Mouse (Mus musculus) intestine, embryonic 14.5 days (tissue): Measurements from ENCODE around the gene Tmem106b. TPM values are rescaled to one million over a fixed set of nuclear protein-coding genes. Genes with fewer than 3 reads are reported as not detected.

ENCODE experiments used
- ATAC-seq: fragments of 200-750 bp; cut with Nextera tagmentation; replicated peaks from 2 replicates; pipeline ENCODE4 v1.8.0; 2017; ENCODE audit warnings: low read depth, moderate number of reproducible peaks, moderate TSS enrichment, moderate library complexity; ENCODE audit not compliant: low FRiP score, low TSS enrichment
- DNase-seq: peaks from one replicate; pipeline ENCODE4 v3.0.0-alpha.2; 2018; ENCODE audit warnings: low spot score
- H3K27ac ChIP-seq: fragments of 300-500 bp; sonication (generic); 2 replicates; pipeline ENCODE4 v1.5.1; 2014; ENCODE audit warnings: low read depth, mild to moderate bottlenecking, control low read depth
- H3K27me3 ChIP-seq: fragments of 300-500 bp; sonication (generic); replicated peaks from 2 replicates; pipeline ENCODE4 v1.6.1; 2014; ENCODE audit warnings: low read length, control low read depth; ENCODE audit not compliant: control insufficient read depth, insufficient read depth
- H3K36me3 ChIP-seq: fragments of 300-500 bp; sonication (generic); 2 replicates; pipeline ENCODE4 v1.6.1; 2014; ENCODE audit warnings: low read length, control low read depth; ENCODE audit not compliant: control insufficient read depth, insufficient read depth
- H3K4me1 ChIP-seq: fragments of 300-500 bp; sonication (generic); replicated peaks from 2 replicates; pipeline ENCODE4 v1.6.1; 2014; ENCODE audit warnings: low read length, control low read depth, mixed read lengths; ENCODE audit not compliant: control insufficient read depth, insufficient read depth
- H3K4me2 ChIP-seq: fragments of 300-500 bp; sonication (generic); 2 replicates; pipeline ENCODE4 v1.6.1; 2014; ENCODE audit warnings: low read length
- H3K4me3 ChIP-seq: fragments of 300-500 bp; sonication (generic); 2 replicates; pipeline ENCODE4 v1.5.1; 2014; ENCODE audit warnings: low read depth, low read length, control low read depth, mixed read lengths
- H3K9ac ChIP-seq: fragments of 300-500 bp; sonication (generic); 2 replicates; pipeline ENCODE4 v1.6.1; 2014; ENCODE audit warnings: mild to moderate bottlenecking, low read length
- H3K9me3 ChIP-seq: fragments of 300-500 bp; sonication (generic); 2 replicates; pipeline ENCODE4 v1.6.1; 2016; ENCODE audit warnings: low read length, control low read depth; ENCODE audit not compliant: control insufficient read depth
- WGBS: fragments of 180-500 bp; shearing (Covaris S2); extraction: QIAGEN DNeasy Blood & Tissue Kit; methylation state at CpG from one replicate; pipeline ENCODE4 v1.1.7; 2014; 5-methylcytosine and 5-hydroxymethylcytosine counted together
- polyA plus RNA-seq: library from polyadenylated mRNA; unstranded; fragments of >200 nt; fragmentation: Nextera tagmentation; extraction: Ambion mirVana; gene quantifications from 2 replicates; pipeline ENCODE4 v1.2.1, GENCODE M21; 2014

Gene Tmem106b
- polyA plus RNA-seq, 1 experiment from 2014 or later, result 33.9 TPM

GRCm38 (mm10) chr6:13137255-13137654 lies 67.7 kb downstream of the Tmem106b start:
- H3K4me3 ChIP-seq, result no peak overlapping the region
- WGBS, result 94% methylated on average over 1 of the region's 1 CpGs
- ATAC-seq (no peak), DNase-seq (no peak)
- no peaks in the 10 kb centered on the region for H3K36me3 ChIP-seq
- no peaks in the 10 kb centered on the region for H3K9me3 ChIP-seq
- no peak overlapping the region for H3K4me2 ChIP-seq
- no peaks in the 10 kb centered on the region for H3K27me3 ChIP-seq
- H3K9ac ChIP-seq, result no peak overlapping the region
- no peak overlapping the region for H3K27ac ChIP-seq
- H3K4me1 ChIP-seq, result no peaks in the 10 kb centered on the region

Other genes with a start within 250 kb of the Tmem106b start
- 0.05 TPM in 1 of 2 replicates, not detected in the other for gene Vwde, start 155.2 kb downstream of the Tmem106b start, polyA plus RNA-seq